Mouse (Mus musculus) lung, embryonic 15.5 days (tissue): Measurements from ENCODE around the gene Mest. TPM values are rescaled to one million over a fixed set of nuclear protein-coding genes. Genes with fewer than 3 reads are reported as not detected.

ENCODE experiments used
- ATAC-seq: fragments of 200-750 bp; cut with Nextera tagmentation; 2 replicates; pipeline ENCODE4 v1.8.0; 2017; ENCODE audit warnings: moderate number of reproducible peaks, borderline replicate concordance; ENCODE audit not compliant: low FRiP score, low TSS enrichment; ENCODE audit errors: extremely low read depth
- H3K27ac ChIP-seq: fragments of 300-500 bp; sonication (generic); 2 replicates; pipeline ENCODE4 v1.5.1; 2015; ENCODE audit warnings: moderate library complexity, mild to moderate bottlenecking, inconsistent platforms
- H3K27me3 ChIP-seq: fragments of 300-500 bp; sonication (generic); 2 replicates; pipeline ENCODE4 v1.6.1; 2015; ENCODE audit warnings: inconsistent platforms
- H3K36me3 ChIP-seq: fragments of 300-500 bp; sonication (generic); 2 replicates; pipeline ENCODE4 v1.6.1; 2015; ENCODE audit warnings: inconsistent platforms
- H3K4me1 ChIP-seq: fragments of 300-500 bp; sonication (generic); 2 replicates; pipeline ENCODE4 v1.6.1; 2015; ENCODE audit warnings: inconsistent platforms
- H3K4me2 ChIP-seq: fragments of 300-500 bp; sonication (generic); 2 replicates; pipeline ENCODE4 v1.6.1; 2015; ENCODE audit warnings: inconsistent platforms, mild to moderate bottlenecking, moderate library complexity
- H3K4me3 ChIP-seq: fragments of 300-500 bp; sonication (generic); 2 replicates; pipeline ENCODE4 v1.5.1; 2015; ENCODE audit warnings: mild to moderate bottlenecking, inconsistent platforms
- H3K9ac ChIP-seq: fragments of 300-500 bp; sonication (generic); 2 replicates; pipeline ENCODE4 v1.6.1; 2015; ENCODE audit warnings: inconsistent platforms
- H3K9me3 ChIP-seq: fragments of 300-500 bp; sonication (generic); 2 replicates; pipeline ENCODE4 v1.6.1; 2016; ENCODE audit warnings: inconsistent platforms
- whole genome bisulfite sequencing: fragments of 180-500 bp; shearing (Covaris S2); methylation state at CpG from one replicate; pipeline ENCODE4 v1.1.7; 2015; 5-methylcytosine and 5-hydroxymethylcytosine counted together
- microRNA counts: library from miRNA; unstranded; fragments of <30 nt; microRNA quantifications from one replicate; lab custom pipeline; 2016
- microRNA-seq: library from miRNA; unstranded; fragments of <30 nt; microRNA quantifications from one replicate; pipeline ENCODE4, GENCODE M21; 2016
- polyA plus RNA-seq: library from polyadenylated mRNA; unstranded; fragments of >200 nt; fragmentation: Nextera tagmentation; extraction: Ambion mirVana; gene quantifications from 2 replicates; pipeline ENCODE4 v1.2.1, GENCODE M21; 2015

The Mest gene
- polyA plus RNA-seq, 1 experiment from 2014 or later: 1,497 TPM

- WGBS: 58% methylated on average over 6 of the region's 6 CpGs
- no peak overlapping the region for H3K9ac ChIP-seq
- H3K4me1 ChIP-seq: peaks cover 5% of the 10 kb centered on the region; the same call in 1 of the 2 replicates
- no peaks in the 10 kb centered on the region for H3K27me3 ChIP-seq
- H3K9me3 ChIP-seq: no peaks in the 10 kb centered on the region
- no peak overlapping the region for H3K4me2 ChIP-seq
- peak; percentile 39; the same call in 1 of the 2 replicates for ATAC-seq
- H3K36me3 ChIP-seq: peaks cover 49% of the 10 kb centered on the region
- H3K4me3 ChIP-seq: no peak overlapping the region
- no peak overlapping the region for H3K27ac ChIP-seq
Observed at GRCm38 (mm10) chr6:30748358-30748910, 25.1 kb downstream of the Mest start.

- H3K9ac ChIP-seq: no peak overlapping the region
- 0 out of 2 replicates have a peak, but pooled peaks have one; percentile 25 for ATAC-seq
- no peaks in the 10 kb centered on the region for H3K27me3 ChIP-seq
- H3K27ac ChIP-seq: no peak overlapping the region
- H3K36me3 ChIP-seq: peaks cover 42% of the 10 kb centered on the region
- 36% methylated on average over 2 of the region's 2 CpGs for WGBS
- H3K4me3 ChIP-seq: no peak overlapping the region
- H3K4me2 ChIP-seq: no peak overlapping the region
- H3K9me3 ChIP-seq: no peaks in the 10 kb centered on the region
- H3K4me1 ChIP-seq: peaks cover 5% of the 10 kb centered on the region; the same call in 1 of the 2 replicates
Observed at GRCm38 (mm10) chr6:30749042-30749689, 25.8 kb downstream of the Mest start.

GRCm38 (mm10) chr6:30749892-30750291 is 26.5 kb downstream of the Mest start:
- 55% methylated on average over 1 of the region's 1 CpGs for WGBS
- ATAC-seq: no peak
- H3K36me3 ChIP-seq: peaks cover 38% of the 10 kb centered on the region
- H3K27ac ChIP-seq: no peak overlapping the region
- H3K9ac ChIP-seq: no peak overlapping the region
- no peaks in the 10 kb centered on the region for H3K27me3 ChIP-seq
- no peak overlapping the region for H3K4me3 ChIP-seq
- no peak overlapping the region for H3K4me2 ChIP-seq
- H3K4me1 ChIP-seq: peaks cover 5% of the 10 kb centered on the region; the same call in 1 of the 2 replicates
- H3K9me3 ChIP-seq: no peaks in the 10 kb centered on the region

- Histone ChIP-seq H3K4me3 (no peak overlapping the region), H3K27ac (no peak overlapping the region)
Observed at GRCm38 (mm10) chr6:30750482-30750881, 27.1 kb downstream of the Mest start.

GRCm38 (mm10) chr6:30751209-30751608 is 27.9 kb downstream of the Mest start:
- no peak for ATAC-seq
- 68% methylated on average over 2 of the region's 2 CpGs for WGBS

More at GRCm38 (mm10) chr6:30750482-30750881, 27.1 kb downstream of the Mest start:
- 0 out of 2 replicates have a peak, but pooled peaks have one; percentile 29 for ATAC-seq
- no peak overlapping the region for H3K9ac ChIP-seq
- peaks cover 5% of the 10 kb centered on the region; the same call in 1 of the 2 replicates for H3K4me1 ChIP-seq
- H3K36me3 ChIP-seq: peaks cover 33% of the 10 kb centered on the region
- no peaks in the 10 kb centered on the region for H3K9me3 ChIP-seq
- H3K27me3 ChIP-seq: no peaks in the 10 kb centered on the region
- 66% methylated on average over 6 of the region's 6 CpGs for WGBS
- no peak overlapping the region for H3K4me2 ChIP-seq

More at GRCm38 (mm10) chr6:30751209-30751608, 27.9 kb downstream of the Mest start:
- peaks cover 29% of the 10 kb centered on the region for H3K36me3 ChIP-seq
- H3K9me3 ChIP-seq: no peaks in the 10 kb centered on the region
- H3K9ac ChIP-seq: no peak overlapping the region
- H3K4me2 ChIP-seq: no peak overlapping the region
- H3K27me3 ChIP-seq: no peaks in the 10 kb centered on the region
- H3K4me3 ChIP-seq: no peak overlapping the region
- H3K4me1 ChIP-seq: peaks cover 5% of the 10 kb centered on the region; the same call in 1 of the 2 replicates
- no peak overlapping the region for H3K27ac ChIP-seq

MicroRNAs within 50 kb of the gene (microRNA counts, 519-probe panel; counts per million panel counts)
- microRNA mmu-miR-335-3p (lab: Ali Mortazavi, UCI) (2,943 counts per million, percentile 78 among the panel's probes with 10 or more counts), microRNA mmu-miR-335-5p (lab: Ali Mortazavi, UCI) (3,939 counts per million, percentile 95 among the panel's probes with 10 or more counts)

Small RNAs within 50 kb of the gene (microRNA-seq; reads per million reads assigned to microRNA genes)
- gene Mir335: 67,399 reads per million, percentile 99 among the genes with 10 or more reads in this experiment

Other genes starting within 250 kb of the Mest start
- gene Tmem209, start 213.8 kb upstream of the Mest start, polyA plus RNA-seq: 35.3 and 39.6 TPM in 2 replicates
- 0.12 TPM in 1 of 2 replicates, not detected in the other for gene Ssmem1, start 213.7 kb upstream of the Mest start, polyA plus RNA-seq
- 6.6 and 10.5 TPM in 2 replicates for gene Cpa2, start 182.0 kb upstream of the Mest start, polyA plus RNA-seq
- gene Cpa4, start 155.2 kb upstream of the Mest start, polyA plus RNA-seq: 0.13 and 0.15 TPM in 2 replicates
- 0.18 TPM in 1 of 2 replicates, not detected in the other for gene Cpa5, start 112.5 kb upstream of the Mest start, polyA plus RNA-seq
- 3.5 and 6.5 TPM in 2 replicates for gene Cpa1, start 84.3 kb upstream of the Mest start, polyA plus RNA-seq
- 12.1 and 13.0 TPM in 2 replicates for gene Cep41, start 29.8 kb upstream of the Mest start, polyA plus RNA-seq
- 22.0 and 24.1 TPM in 2 replicates for gene Copg2, start 173.2 kb downstream of the Mest start, polyA plus RNA-seq
- 0.21 TPM in 1 of 2 replicates, not detected in the other for gene Tsga13, start 192.0 kb downstream of the Mest start, polyA plus RNA-seq
- 1.4 TPM in 2 replicates for gene Klf14, start 235.5 kb downstream of the Mest start, polyA plus RNA-seq